Mouse (Mus musculus): ENCODE results near the gene Gm37240. TPM values are rescaled to one million over a fixed set of nuclear protein-coding genes. Genes with fewer than 3 reads are reported as not detected.

Gene Gm37240
- total RNA-seq, 1 experiment, result 1.2 TPM

GRCm38 (mm10) chr3:84601870-84602495 is 1285.3 kb downstream of the Gm37240 start:
- in situ Hi-C loops (cut with MboI; ENCODE audit: low sequenced_read_pairs in 2 of 2, unreplicated experiment in 2 of 2), result no loop called here
- TF ChIP-seq CHD2 (IDR thresholded peaks at IDR 0.05; ENCODE audit: low read depth, low read length) (no peak), MAFK (IDR thresholded peaks at IDR 0.05; ENCODE audit: insufficient read depth, low read depth, low read length) (no peak), ZC3H11A (IDR thresholded peaks at IDR 0.05; ENCODE audit: borderline replicate concordance, low read depth, low read length) (no peak), ZNF384 (IDR thresholded peaks at IDR 0.05; ENCODE audit: low read depth, low read length) (no peak), HCFC1 (IDR thresholded peaks at IDR 0.05; ENCODE audit: borderline replicate concordance, insufficient read depth, low read length) (no peak)

GRCm38 (mm10) chr3:84598756-84599155 is 1288.6 kb downstream of the Gm37240 start:
- H3K4me3 ChIP-seq (ENCODE audit: insufficient read depth in 1 of 2, low read depth in 1 of 2, low read length in 2 of 2, poor library complexity in 1 of 2, severe bottlenecking in 1 of 2), result no peak overlapping the region
- no peak for TF ChIP-seq MAFK (IDR thresholded peaks at IDR 0.05; ENCODE audit: insufficient read depth, low read depth, low read length)
- no peak for TF ChIP-seq HCFC1 (IDR thresholded peaks at IDR 0.05; ENCODE audit: borderline replicate concordance, insufficient read depth, low read length)
- TF ChIP-seq CHD2 (IDR thresholded peaks at IDR 0.05; ENCODE audit: low read depth, low read length), result no peak
- no peak for TF ChIP-seq ZNF384 (IDR thresholded peaks at IDR 0.05; ENCODE audit: low read depth, low read length)
- no peak for TF ChIP-seq ZC3H11A (IDR thresholded peaks at IDR 0.05; ENCODE audit: borderline replicate concordance, low read depth, low read length)
- H3K9ac ChIP-seq (ENCODE audit: insufficient read depth, low read depth, low read length, poor library complexity, severe bottlenecking), result no peak overlapping the region
- in situ Hi-C loops (cut with MboI; ENCODE audit: low sequenced_read_pairs in 2 of 2, unreplicated experiment in 2 of 2), result no loop called here
- H3K9me3 ChIP-seq (ENCODE audit: control insufficient read depth, insufficient read depth, low read depth, low read length), result no peaks in the 10 kb centered on the region
- H3K27ac ChIP-seq (ENCODE audit: insufficient read depth, low read depth, low read length, poor library complexity, severe bottlenecking), result no peak overlapping the region
- 0 out of 4 replicates have a peak, but pooled peaks cover 0 to 3% of the 10 kb centered on the region in 2 experiments for H3K4me1 ChIP-seq (ENCODE audit: control insufficient read depth in 2 of 2, insufficient read depth in 2 of 2, low read length in 2 of 2, poor library complexity in 1 of 2)
- no peak for DNase-seq (ENCODE audit: low read depth, low spot score)
- H3K36me3 ChIP-seq (ENCODE audit: control insufficient read depth, insufficient read depth, low read length, poor library complexity, severe bottlenecking), result no peaks in the 10 kb centered on the region; the same call in 1 of the 2 replicates

More at GRCm38 (mm10) chr3:84601870-84602495, 1285.3 kb downstream of the Gm37240 start:
- Histone ChIP-seq H3K4me3 (ENCODE audit: insufficient read depth in 1 of 2, low read depth in 1 of 2, low read length in 2 of 2, poor library complexity in 1 of 2, severe bottlenecking in 1 of 2) (no peak overlapping the region), H3K27ac (ENCODE audit: insufficient read depth, low read depth, low read length, poor library complexity, severe bottlenecking) (no peak overlapping the region), H3K4me1 (ENCODE audit: control insufficient read depth in 2 of 2, insufficient read depth in 2 of 2, low read length in 2 of 2, poor library complexity in 1 of 2) (0 out of 4 replicates have a peak, but pooled peaks cover 0 to 2% of the 10 kb centered on the region in 2 experiments), H3K36me3 (ENCODE audit: control insufficient read depth, insufficient read depth, low read length, poor library complexity, severe bottlenecking) (no peaks in the 10 kb centered on the region; the same call in 1 of the 2 replicates), H3K9ac (ENCODE audit: insufficient read depth, low read depth, low read length, poor library complexity, severe bottlenecking) (no peak overlapping the region), H3K9me3 (ENCODE audit: control insufficient read depth, insufficient read depth, low read depth, low read length) (no peaks in the 10 kb centered on the region)
- no peak for DNase-seq (ENCODE audit: low read depth, low spot score)

GRCm38 (mm10) chr3:84597996-84598734 is 1289.2 kb downstream of the Gm37240 start:
- Histone ChIP-seq H3K9ac (ENCODE audit: insufficient read depth, low read depth, low read length, poor library complexity, severe bottlenecking) (no peak overlapping the region), H3K9me3 (ENCODE audit: control insufficient read depth, insufficient read depth, low read depth, low read length) (no peaks in the 10 kb centered on the region), H3K4me1 (ENCODE audit: control insufficient read depth in 2 of 2, insufficient read depth in 2 of 2, low read length in 2 of 2, poor library complexity in 1 of 2) (0 out of 4 replicates have a peak, but pooled peaks cover 0 to 3% of the 10 kb centered on the region in 2 experiments), H3K27ac (ENCODE audit: insufficient read depth, low read depth, low read length, poor library complexity, severe bottlenecking) (no peak overlapping the region), H3K36me3 (ENCODE audit: control insufficient read depth, insufficient read depth, low read length, poor library complexity, severe bottlenecking) (no peaks in the 10 kb centered on the region; the same call in 1 of the 2 replicates), H3K4me3 (ENCODE audit: insufficient read depth in 1 of 2, low read depth in 1 of 2, low read length in 2 of 2, poor library complexity in 1 of 2, severe bottlenecking in 1 of 2) (no peak overlapping the region)
- DNase-seq (ENCODE audit: low read depth, low spot score), result no peak
- no peak for TF ChIP-seq HCFC1 (IDR thresholded peaks at IDR 0.05; ENCODE audit: borderline replicate concordance, insufficient read depth, low read length)
- TF ChIP-seq CHD2 (IDR thresholded peaks at IDR 0.05; ENCODE audit: low read depth, low read length), result no peak
- TF ChIP-seq ZNF384 (IDR thresholded peaks at IDR 0.05; ENCODE audit: low read depth, low read length), result no peak
- TF ChIP-seq ZC3H11A (IDR thresholded peaks at IDR 0.05; ENCODE audit: borderline replicate concordance, low read depth, low read length), result no peak
- TF ChIP-seq MAFK (IDR thresholded peaks at IDR 0.05; ENCODE audit: insufficient read depth, low read depth, low read length), result no peak
- in situ Hi-C loops (cut with MboI; ENCODE audit: low sequenced_read_pairs in 2 of 2, unreplicated experiment in 2 of 2), result no loop called here

- Histone ChIP-seq H3K4me3 (ENCODE audit: insufficient read depth in 1 of 2, low read depth in 1 of 2, low read length in 2 of 2, poor library complexity in 1 of 2, severe bottlenecking in 1 of 2) (no peak overlapping the region), H3K36me3 (ENCODE audit: control insufficient read depth, insufficient read depth, low read length, poor library complexity, severe bottlenecking) (no peaks in the 10 kb centered on the region), H3K9me3 (ENCODE audit: control insufficient read depth, insufficient read depth, low read depth, low read length) (no peaks in the 10 kb centered on the region), H3K27ac (ENCODE audit: insufficient read depth, low read depth, low read length, poor library complexity, severe bottlenecking) (no peak overlapping the region), H3K4me1 (ENCODE audit: control insufficient read depth in 2 of 2, insufficient read depth in 2 of 2, low read length in 2 of 2, poor library complexity in 1 of 2) (0 out of 4 replicates have a peak, but pooled peaks cover 0 to 2% of the 10 kb centered on the region in 2 experiments), H3K9ac (ENCODE audit: insufficient read depth, low read depth, low read length, poor library complexity, severe bottlenecking) (no peak overlapping the region)
- in situ Hi-C loops (cut with MboI; ENCODE audit: low sequenced_read_pairs in 2 of 2, unreplicated experiment in 2 of 2), result no loop called here
- no peak for TF ChIP-seq HCFC1 (IDR thresholded peaks at IDR 0.05; ENCODE audit: borderline replicate concordance, insufficient read depth, low read length)
- no peak for TF ChIP-seq ZC3H11A (IDR thresholded peaks at IDR 0.05; ENCODE audit: borderline replicate concordance, low read depth, low read length)
- TF ChIP-seq MAFK (IDR thresholded peaks at IDR 0.05; ENCODE audit: insufficient read depth, low read depth, low read length), result no peak
- TF ChIP-seq CHD2 (IDR thresholded peaks at IDR 0.05; ENCODE audit: low read depth, low read length), result no peak
- no peak for TF ChIP-seq ZNF384 (IDR thresholded peaks at IDR 0.05; ENCODE audit: low read depth, low read length)
- no peak for DNase-seq (ENCODE audit: low read depth, low spot score)
Observed at GRCm38 (mm10) chr3:84595677-84596234, 1291.6 kb downstream of the Gm37240 start.

Data from ES-E14 (cell line).